Mouse (Mus musculus) right cerebral cortex, postnatal 4 days (tissue): ENCODE measurements around the gene Pls3.
A peak's percentile ranks its signal among the peaks of the same experiment; 100 is the strongest.

Experiments used
- DNase-seq: peaks from one replicate; pipeline ENCODE4 v3.0.0-alpha.2; 2022

Pls3 gene

GRCm38 (mm10) chrX:75874332-75875291 is at the start of gene Pls3:
Gene Pls3, minus strand, starts transcription at chrX:75875182.
- DNase-seq, result peak; percentile 75

DNA sequence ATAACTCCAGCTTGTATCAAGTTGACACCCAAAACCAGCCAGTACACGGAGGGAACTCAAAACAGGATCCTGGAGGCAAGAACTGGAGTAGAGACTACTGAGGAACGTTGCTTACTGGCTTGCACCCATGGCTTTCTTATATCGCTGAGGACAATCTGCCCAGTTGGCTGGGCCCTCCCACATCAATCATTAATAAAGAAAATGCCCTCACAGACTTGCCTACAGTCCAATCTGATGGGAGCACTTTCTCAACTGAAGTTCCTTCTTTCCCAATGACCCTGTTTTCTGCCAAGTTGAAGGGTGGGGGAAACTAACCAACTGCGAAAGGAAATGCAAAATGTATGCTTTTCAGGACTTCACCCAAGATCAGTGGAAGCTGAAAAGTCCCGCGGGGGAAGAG is 20.7 kb upstream of the Pls3 start:
- DNase-seq, result no peak

GRCm38 (mm10) chrX:75875566-75875965 is 584 bp upstream of the Pls3 start:
- DNase-seq, result no peak

DNA sequence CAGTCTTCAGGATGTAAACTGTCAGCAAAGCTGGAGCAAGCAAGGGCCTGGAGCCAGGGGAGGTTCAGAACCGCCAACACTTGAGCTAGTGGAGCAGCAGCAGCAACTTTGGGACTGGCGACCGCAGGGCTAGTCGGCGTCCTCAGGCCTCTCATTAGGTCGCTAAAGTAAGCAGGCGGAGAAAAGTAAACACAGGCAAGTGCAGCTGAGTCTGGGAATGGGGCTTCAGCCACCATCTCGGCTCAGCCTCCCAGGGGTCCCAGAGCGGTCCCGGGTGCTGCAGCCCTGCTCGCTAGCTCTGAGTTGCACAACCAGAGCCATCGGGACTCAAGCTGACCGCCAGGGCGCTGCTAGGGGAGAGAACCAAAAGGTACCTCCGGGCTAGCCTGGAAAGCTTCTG is 1.2 kb downstream of the Pls3 start:
- peak; percentile 8 for DNase-seq

DNA sequence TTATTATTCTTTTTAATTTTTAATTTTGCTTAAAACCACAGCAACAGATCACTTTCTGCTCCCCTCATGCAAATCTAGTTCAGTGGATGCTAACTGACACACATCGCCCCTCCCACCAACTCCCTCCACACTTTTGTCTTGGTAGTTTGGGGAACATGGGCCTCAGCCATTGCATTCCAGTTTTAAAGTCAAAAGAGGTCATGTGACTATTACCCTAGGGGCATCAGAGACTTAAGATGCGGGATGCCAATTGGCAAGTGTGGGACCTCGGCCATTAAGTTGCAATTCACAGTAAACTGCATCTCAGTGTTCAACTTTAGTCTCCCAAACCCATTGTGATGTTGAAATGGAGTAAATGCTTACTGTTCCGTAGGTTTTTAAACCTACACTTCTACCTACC is 1.7 kb downstream of the Pls3 start:
- no peak for DNase-seq

- no peak for DNase-seq
These were observed 3.1 kb downstream of the Pls3 start for GRCm38 (mm10) chrX:75871855-75872254.

GRCm38 (mm10) chrX:75861715-75862114 is 13.3 kb downstream of the Pls3 start:
- no peak for DNase-seq

DNA sequence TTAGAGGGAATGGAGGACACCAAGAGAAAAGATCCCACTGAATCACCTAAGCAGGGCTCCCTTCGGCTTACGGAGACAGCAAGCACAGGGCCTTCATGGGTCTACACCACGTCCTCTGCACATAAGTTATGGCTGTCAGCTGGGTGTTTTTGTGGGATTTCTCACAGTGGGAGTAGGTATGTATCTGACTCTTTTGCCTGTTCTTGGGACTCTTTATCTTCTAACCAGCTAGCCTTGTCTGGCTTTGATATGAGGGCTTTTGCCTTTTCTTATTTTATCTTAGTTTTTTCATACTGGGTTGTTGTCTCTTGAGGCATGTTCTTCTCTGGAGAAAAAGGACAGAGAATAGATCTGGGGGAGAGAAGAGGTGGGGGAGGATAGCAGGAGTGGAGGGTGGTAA is 20.7 kb downstream of the Pls3 start:
- no peak for DNase-seq

GRCm38 (mm10) chrX:75844290-75844689 is 30.7 kb downstream of the Pls3 start:
- DNase-seq, result no peak

GRCm38 (mm10) chrX:75842835-75843234 is 32.1 kb downstream of the Pls3 start:
- DNase-seq, result no peak

DNA sequence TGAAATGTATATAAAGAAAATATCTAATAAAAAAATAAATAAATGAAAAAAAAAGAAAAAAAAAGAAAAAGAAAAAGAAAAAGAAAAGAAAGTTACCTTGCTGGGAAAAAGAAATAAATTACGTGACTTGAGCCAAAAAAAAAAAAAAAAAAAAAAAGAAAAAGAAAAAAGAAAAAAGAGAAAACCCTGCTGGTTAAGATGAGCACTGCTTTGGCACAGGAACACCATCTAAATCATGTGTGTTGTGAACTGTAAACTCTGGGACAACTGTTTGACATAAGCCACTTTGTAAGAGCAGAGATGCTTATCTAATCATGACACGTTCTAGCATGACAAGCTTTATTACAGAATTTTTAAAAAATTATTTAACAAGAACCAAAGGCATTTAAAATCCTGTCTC is 32.9 kb downstream of the Pls3 start:
- no peak for DNase-seq

DNA sequence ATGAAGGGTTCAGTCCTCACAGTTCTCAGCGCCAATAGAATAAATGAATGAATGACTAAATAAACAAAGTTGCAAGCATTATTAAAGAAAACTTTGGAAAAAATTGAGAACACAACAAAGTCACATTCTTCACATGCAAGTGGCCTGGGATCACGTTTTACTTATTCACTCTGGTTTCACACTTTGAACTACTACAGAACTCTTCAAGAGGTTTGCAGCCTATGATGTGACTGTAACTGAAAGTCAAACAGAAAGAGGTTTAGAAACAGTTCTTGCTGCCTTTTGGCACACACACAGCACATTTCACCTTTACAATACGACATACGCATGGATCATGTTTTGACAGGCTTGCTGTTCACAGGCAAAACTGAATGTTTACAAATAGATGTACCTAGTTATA is 34.7 kb downstream of the Pls3 start:
- DNase-seq, result no peak

GRCm38 (mm10) chrX:75834836-75835235 is 40.1 kb downstream of the Pls3 start:
- DNase-seq, result no peak

DNA sequence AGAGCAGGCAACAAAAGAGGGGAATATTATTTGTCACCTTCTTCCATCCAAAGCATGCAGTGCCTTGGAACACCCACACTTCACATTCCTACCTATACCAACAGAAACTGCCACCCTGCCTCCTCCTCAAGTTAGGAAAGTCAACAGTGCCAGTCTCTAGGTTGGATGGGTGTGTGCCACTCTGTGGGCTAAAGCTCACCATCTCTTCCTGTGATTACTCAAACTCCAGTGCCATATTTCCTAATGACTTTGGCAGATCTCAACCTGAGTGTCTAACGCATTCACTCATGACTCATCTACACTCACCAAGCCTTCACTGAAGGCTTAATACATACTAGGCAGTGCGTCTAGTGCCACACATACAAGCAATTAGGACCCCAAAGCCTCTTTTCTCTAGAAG is 40.7 kb downstream of the Pls3 start:
- DNase-seq, result no peak

- DNase-seq, result no peak
These were observed 41.9 kb downstream of the Pls3 start for GRCm38 (mm10) chrX:75833006-75833641.

- DNase-seq, result no peak
These were observed 45.1 kb downstream of the Pls3 start for GRCm38 (mm10) chrX:75829867-75830255.

DNA sequence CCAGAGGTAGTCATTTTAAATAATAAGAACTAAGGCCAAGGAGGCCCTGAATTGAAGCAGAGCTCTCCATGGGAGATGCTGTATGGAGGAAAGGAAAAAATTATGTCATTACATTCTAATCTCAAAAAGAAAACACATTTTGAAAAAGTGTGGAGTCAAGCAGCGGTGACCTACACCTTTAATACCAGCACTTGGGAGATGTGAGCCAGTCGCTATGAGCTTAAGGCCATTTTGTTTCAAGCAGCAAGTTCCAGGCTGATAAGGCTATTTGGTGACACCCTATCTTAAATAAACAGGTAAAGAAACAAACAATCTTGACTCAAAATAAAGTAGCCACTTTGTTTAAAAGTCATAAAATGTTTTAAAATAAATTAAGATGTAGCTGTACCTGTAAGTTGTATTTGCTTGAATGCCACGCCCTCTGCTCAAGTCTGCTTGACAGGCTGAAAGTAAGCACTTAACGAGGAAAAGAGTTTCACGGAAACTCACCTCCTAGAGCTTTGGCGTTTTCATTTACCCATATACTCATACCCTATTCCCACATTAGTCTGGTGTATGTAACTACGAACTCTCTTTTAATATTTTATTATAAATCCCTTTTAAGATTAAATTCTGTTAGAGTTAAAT is 45.6 kb downstream of the Pls3 start:
- no peak for DNase-seq

- DNase-seq, result no peak
These were observed 56.2 kb downstream of the Pls3 start for GRCm38 (mm10) chrX:75818647-75819271.

GRCm38 (mm10) chrX:75814958-75815357 is 60.0 kb downstream of the Pls3 start:
- no peak for DNase-seq

DNA sequence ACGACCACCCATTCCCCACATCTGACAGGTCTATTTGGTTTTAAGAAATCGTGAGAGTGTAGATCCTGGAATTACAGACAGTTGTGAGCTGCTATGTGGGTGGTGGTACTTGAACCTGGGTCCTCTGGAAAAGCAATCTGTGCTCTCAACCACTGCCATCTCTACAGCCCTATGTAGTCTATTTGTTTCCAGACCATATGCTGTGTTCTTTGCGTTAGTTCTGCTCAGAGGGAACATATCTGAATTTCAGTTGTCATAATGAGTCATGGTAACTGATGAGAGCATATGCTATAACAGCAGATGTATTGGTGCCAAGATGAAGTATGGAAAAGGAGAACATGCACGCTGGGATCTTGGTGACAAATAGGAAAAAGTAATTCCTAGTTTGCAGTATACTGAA is 60.9 kb downstream of the Pls3 start:
- DNase-seq, result no peak

- DNase-seq, result peak; percentile 30
These were observed 78.4 kb downstream of the Pls3 start for GRCm38 (mm10) chrX:75796583-75796982.

DNA sequence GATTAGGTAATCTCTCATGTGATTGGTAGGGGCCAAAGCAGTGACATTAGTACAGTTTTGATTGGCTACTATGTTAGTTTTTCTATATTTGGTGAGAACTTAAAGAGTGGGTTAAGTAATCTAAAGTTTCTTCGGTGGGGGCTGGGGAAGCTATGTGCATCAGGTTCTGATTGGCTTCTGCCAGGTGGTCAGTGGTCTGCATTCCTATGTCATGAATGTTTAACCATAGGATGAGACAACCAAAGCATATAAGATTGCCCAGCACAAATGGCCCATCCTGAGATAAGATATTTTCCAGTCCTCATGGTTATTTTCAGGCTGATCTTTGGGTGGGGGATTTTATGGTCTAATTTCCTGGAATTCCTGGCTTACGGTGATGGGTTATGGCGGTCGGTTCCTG is 95.2 kb downstream of the Pls3 start:
- DNase-seq, result no peak

- peak; percentile 5 for DNase-seq
These were observed 97.5 kb downstream of the Pls3 start for GRCm38 (mm10) chrX:75777461-75777860.
